Mouse (Mus musculus) midbrain, embryonic 10.5 days (tissue): ENCODE measurements around the gene F2rl1. TPM values are rescaled to one million over a fixed set of nuclear protein-coding genes. Genes with fewer than 3 reads are reported as not detected.

Experiments
- DNase-seq: peaks from one replicate; pipeline ENCODE4 v3.0.0-alpha.2; 2017; ENCODE audit warnings: low spot score
- H3K27ac ChIP-seq: fragments of 300-500 bp; sonication (generic); replicated peaks from 2 replicates; pipeline ENCODE4 v1.5.1; 2016; ENCODE audit warnings: mild to moderate bottlenecking
- H3K27me3 ChIP-seq: fragments of 300-500 bp; sonication (generic); 2 replicates; pipeline ENCODE4 v1.6.1; 2016; ENCODE audit warnings: low read depth, mild to moderate bottlenecking; ENCODE audit not compliant: poor library complexity, severe bottlenecking
- H3K36me3 ChIP-seq: fragments of 300-500 bp; sonication (generic); 2 replicates; pipeline ENCODE4 v1.6.1; 2016; ENCODE audit warnings: mild to moderate bottlenecking, moderate library complexity
- H3K4me1 ChIP-seq: fragments of 300-500 bp; sonication (generic); 2 replicates; pipeline ENCODE4 v1.6.1; 2016
- H3K4me3 ChIP-seq: fragments of 300-500 bp; sonication (generic); 2 replicates; pipeline ENCODE4 v1.5.1; 2016; ENCODE audit warnings: mild to moderate bottlenecking, moderate library complexity
- H3K9me3 ChIP-seq: fragments of 300-500 bp; sonication (generic); replicated peaks from 2 replicates; pipeline ENCODE4 v1.6.1; 2016; ENCODE audit warnings: mild to moderate bottlenecking
- WGBS: fragments of 180-500 bp; shearing (Covaris S2); methylation state at CpG from one replicate; pipeline ENCODE4 v1.1.7; 2016; 5-methylcytosine and 5-hydroxymethylcytosine counted together
- polyA plus RNA-seq: library from polyadenylated mRNA; unstranded; fragments of >200 nt; fragmentation: Nextera tagmentation; extraction: Ambion mirVana; gene quantifications from 2 replicates; pipeline ENCODE4 v1.2.1, GENCODE M21; 2016

Gene F2rl1
- polyA plus RNA-seq, 1 experiment from 2014 or later: 0.15 TPM

DNA sequence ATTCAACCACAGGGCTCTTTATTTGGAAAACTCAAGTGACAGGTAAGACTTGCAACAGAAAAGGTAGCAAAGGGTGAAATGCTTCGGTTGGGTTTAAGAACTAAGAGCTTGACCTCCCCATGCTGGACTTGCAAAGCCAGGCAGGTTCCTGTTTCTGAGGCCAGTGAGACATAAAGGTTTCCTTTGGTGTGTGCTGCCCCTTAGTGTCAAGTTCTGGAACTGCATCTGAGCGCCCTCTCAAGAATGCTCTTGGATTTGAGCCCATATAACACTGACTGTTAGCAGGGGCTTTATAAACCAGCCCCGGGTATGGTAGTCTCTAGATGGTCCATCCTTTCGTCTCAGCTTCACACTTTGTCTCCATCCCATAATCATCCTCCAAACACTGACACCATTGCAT is 43.6 kb downstream of the F2rl1 start:
- no peak overlapping the region for H3K4me3 ChIP-seq
- no peaks in the 10 kb centered on the region for H3K9me3 ChIP-seq

DNA sequence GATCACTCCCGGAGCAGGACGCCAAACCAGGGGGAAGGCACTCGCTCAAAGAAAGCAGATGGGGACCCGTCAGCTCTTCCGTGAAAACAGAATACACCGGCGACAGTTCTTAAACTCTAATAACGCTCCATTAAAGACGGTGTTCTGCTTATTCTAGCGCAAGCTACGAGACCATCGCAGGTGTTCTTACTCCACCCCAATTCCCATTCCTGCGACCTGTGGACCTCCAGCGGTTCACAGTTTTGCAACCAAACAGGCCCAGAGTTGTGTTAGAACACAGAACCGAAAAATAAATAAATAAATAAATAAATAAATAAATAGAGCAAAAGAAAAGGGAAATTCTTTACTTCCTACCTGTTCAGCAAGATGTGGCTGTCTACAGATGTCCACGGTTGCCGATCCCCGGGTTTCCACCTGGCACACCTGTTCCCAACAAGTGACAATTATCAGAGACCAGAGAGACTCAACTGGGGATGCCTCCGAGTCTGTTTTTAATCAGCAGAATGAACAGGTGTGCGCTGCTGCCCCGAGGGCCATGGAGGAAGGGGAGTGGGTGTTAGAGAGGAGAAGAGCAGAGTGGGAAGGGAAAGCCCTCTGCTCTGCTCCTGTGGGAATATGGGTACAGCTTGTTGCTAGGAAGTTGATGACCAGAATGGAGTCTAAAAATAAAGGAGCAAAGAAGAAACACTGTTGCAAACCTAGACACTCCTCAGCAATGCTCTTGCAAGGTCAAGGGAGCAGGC is 46.2 kb downstream of the F2rl1 start, which contains the start of gene S100z:
Gene S100z (minus strand): TSS at position 51 of the 743 bp plus-strand sequence.
- DNase-seq: no peak

More for the DNA sequence above, 43.6 kb downstream of the F2rl1 start:
- Histone ChIP-seq H3K4me1 (peaks cover 12% of the 10 kb centered on the region), H3K36me3 (no peaks in the 10 kb centered on the region), H3K27ac (no peak overlapping the region), H3K27me3 (peaks cover 6% of the 10 kb centered on the region; the same call in 1 of the 2 replicates)
- peak; percentile 78 for DNase-seq
- 25% methylated on average over 4 of the region's 4 CpGs for WGBS

DNA sequence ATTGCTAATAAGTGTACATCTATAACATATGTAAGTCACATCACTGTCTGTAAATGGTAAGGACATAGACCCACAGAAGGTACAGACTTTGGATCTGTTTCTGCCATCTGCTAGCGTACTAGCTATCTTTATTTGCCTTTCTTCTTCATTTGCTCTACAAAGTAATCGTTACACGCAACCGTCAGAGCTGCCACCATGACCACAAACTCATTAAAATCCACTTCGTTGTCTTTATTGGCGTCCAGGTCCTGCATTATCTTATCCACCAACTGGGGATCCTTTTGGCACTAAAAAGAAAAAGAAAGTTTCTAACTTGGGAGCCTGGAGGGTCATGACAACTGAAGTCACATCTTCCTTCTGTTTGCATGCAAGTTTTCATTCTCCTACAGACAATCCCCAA is 47.9 kb downstream of the F2rl1 start:
- Histone ChIP-seq H3K4me3 (no peak overlapping the region), H3K9me3 (no peaks in the 10 kb centered on the region), H3K4me1 (no peaks in the 10 kb centered on the region), H3K36me3 (no peaks in the 10 kb centered on the region), H3K27ac (no peak overlapping the region), H3K27me3 (peaks cover 6% of the 10 kb centered on the region; the same call in 1 of the 2 replicates)
- 90% methylated on average over 6 of the region's 6 CpGs for WGBS
- no peak for DNase-seq

More for the DNA sequence above, 46.2 kb downstream of the F2rl1 start, which contains the start of gene S100z:
- no peak within 1 kb of the TSS for H3K27ac ChIP-seq
- no peaks in the 10 kb centered on the region for H3K9me3 ChIP-seq
- 89% methylated on average over 21 of the region's 21 CpGs for WGBS
- H3K27me3 ChIP-seq: peaks cover 6% of the 10 kb centered on the region; the same call in 1 of the 2 replicates
- no peak within 1 kb of the TSS for H3K4me3 ChIP-seq
- H3K4me1 ChIP-seq: 0 out of 2 replicates have a peak, but pooled peaks cover 2% of the 10 kb centered on the region
- no peaks in the 10 kb centered on the region for H3K36me3 ChIP-seq

DNA sequence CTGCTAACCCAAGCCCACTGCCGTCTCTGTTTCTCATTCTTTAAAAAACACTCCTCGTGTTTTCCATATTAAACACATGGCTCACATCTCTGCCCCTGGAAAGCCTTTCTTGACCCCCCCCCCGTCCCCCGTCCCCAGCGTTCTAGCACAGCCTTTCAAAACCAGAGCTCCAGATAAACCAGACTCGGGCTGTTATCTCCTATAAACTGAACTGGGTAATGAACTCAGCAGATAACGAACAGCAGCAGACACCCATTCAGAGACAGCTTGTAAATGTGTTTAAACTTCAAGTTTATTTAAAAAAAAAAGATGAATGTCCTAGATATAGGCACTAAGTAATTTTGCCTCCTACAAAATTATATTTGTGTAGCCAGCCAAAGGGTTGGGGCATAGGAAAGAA is 49.9 kb downstream of the F2rl1 start:
- WGBS: 87% methylated on average over 7 of the region's 7 CpGs
- DNase-seq: no peak
- H3K36me3 ChIP-seq: no peaks in the 10 kb centered on the region
- H3K4me3 ChIP-seq: no peak overlapping the region
- peaks cover under 1% of the 10 kb centered on the region; the same call in 1 of the 2 replicates for H3K27me3 ChIP-seq
- H3K27ac ChIP-seq: no peak overlapping the region
- no peaks in the 10 kb centered on the region for H3K9me3 ChIP-seq
- no peaks in the 10 kb centered on the region for H3K4me1 ChIP-seq

DNA sequence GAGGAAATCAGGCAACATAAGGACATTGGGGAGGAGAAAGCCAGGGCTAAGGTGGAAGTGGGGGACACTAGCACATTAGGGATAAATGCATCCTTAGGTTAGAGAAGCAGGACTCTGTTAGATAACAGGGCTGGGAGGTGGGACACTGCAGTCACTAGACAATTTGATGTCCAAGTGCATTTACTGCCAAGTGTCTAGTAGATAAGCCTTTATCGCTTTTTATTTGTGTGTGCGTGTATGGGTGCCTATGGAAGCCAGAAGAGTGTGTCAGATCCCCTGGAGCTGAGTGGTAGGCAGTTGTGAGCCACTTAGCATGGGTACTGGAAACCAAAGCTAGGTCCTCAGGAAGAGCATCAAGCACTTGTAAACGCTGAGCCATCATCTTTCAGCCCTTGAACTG is 50.7 kb downstream of the F2rl1 start:
- Histone ChIP-seq H3K27me3 (no peaks in the 10 kb centered on the region), H3K36me3 (no peaks in the 10 kb centered on the region), H3K9me3 (no peaks in the 10 kb centered on the region), H3K4me3 (no peak overlapping the region), H3K27ac (no peak overlapping the region), H3K4me1 (no peaks in the 10 kb centered on the region)
- no peak for DNase-seq
- 87% methylated on average over 3 of the region's 3 CpGs for WGBS

DNA sequence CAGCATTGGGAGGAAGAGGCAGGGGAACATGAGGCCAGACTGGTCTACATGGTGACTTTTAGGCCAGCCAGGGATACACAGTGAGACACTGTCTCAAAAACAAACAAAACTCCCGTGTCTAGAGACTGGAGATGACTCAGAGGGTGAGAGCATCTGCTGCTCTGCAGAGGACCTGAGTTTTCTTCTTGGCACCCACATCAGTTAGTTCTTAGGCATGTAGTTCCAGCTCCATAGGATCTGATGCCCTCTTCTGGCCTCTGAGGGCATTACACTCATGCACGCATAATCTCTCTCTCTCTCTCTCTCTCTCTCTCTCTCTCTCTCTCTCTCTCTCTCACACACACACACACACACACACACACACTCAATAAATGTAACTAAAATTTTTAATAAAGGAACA is 54.1 kb downstream of the F2rl1 start:
- peak; percentile 24 for DNase-seq
- H3K4me1 ChIP-seq: no peaks in the 10 kb centered on the region
- H3K9me3 ChIP-seq: no peaks in the 10 kb centered on the region
- WGBS: 74% methylated on average over 2 of the region's 2 CpGs
- H3K4me3 ChIP-seq: no peak overlapping the region
- no peaks in the 10 kb centered on the region for H3K27me3 ChIP-seq
- H3K27ac ChIP-seq: no peak overlapping the region
- H3K36me3 ChIP-seq: no peaks in the 10 kb centered on the region

Other genes with a start within 250 kb of the F2rl1 start
- gene Zbed3, start 201.6 kb downstream of the F2rl1 start, polyA plus RNA-seq: 47.6 and 56.1 TPM in 2 replicates
- gene Aggf1, start 149.9 kb downstream of the F2rl1 start, polyA plus RNA-seq: 41.0 and 41.9 TPM in 2 replicates
- 1.4 and 1.8 TPM in 2 replicates for gene Crhbp, start 80.3 kb downstream of the F2rl1 start, polyA plus RNA-seq
- not detected in 2 replicates for gene S100z, start 46.5 kb downstream of the F2rl1 start, polyA plus RNA-seq
- 117 and 122 TPM in 2 replicates for gene F2r, start 93.3 kb upstream of the F2rl1 start, polyA plus RNA-seq
- gene F2rl2, start 171.6 kb upstream of the F2rl1 start, polyA plus RNA-seq: 1.5 and 2.3 TPM in 2 replicates